Mouse (Mus musculus) liver, embryonic 14.5 days (tissue): ENCODE results near the gene Prune2.

ENCODE experiments used
- CTCF ChIP-seq: IDR thresholded peaks from 2 replicates; pipeline ENCODE4 v1.5.1; 2016; ENCODE audit warnings: antibody characterized with exemption, low read depth, control low read depth
- EP300 ChIP-seq: IDR thresholded peaks from 2 replicates; pipeline ENCODE4 v1.6.1; 2016; ENCODE audit warnings: antibody characterized with exemption, low read depth

GRCm38 (mm10) chr19:16955231-16955612, 696 bp upstream of the Prune2 start:
- TF ChIP-seq CTCF (no peak), EP300 (no peak)
